ENCODE assay signal across 8 mouse cellular contexts in genomic region chr4:127313861-127314260, GRCm38 (mm10). TPM values are rescaled to one million over a fixed set of nuclear protein-coding genes. Genes with fewer than 3 reads are reported as not detected.
DNase-seq lines count a peak whose midpoint lies in the region; ATAC-seq lines count a peak whose summit lies in the region.

Gene Gja4 (minus strand): TSS chr4:127314039.

- peak; percentile 45 for DNase-seq in layer of hippocampus, adult 11-12 months (ENCODE audit: low spot score)
- DNase-seq in layer of hippocampus, adult 9-10 months (ENCODE audit: low spot score): no peak
- DNase-seq in embryo, embryonic 10 days (ENCODE audit: low spot score): peak; percentile 89
- peak; percentile 50 to 79 for DNase-seq in gastrocnemius, postnatal 36 days
- DNase-seq in left cerebral cortex, postnatal 36 days (ENCODE audit: low spot score in 2 of 2): peak; percentile 55 to 57
- peak; percentile 80 for DNase-seq in mesoderm, embryonic 11.5 days (ENCODE audit: low read depth, low spot score)
- peak; percentile 66 for DNase-seq in right cerebral cortex, postnatal 4 days

- intact Hi-C loops in gastrocnemius, postnatal 36 days (cut with DNase I): no loop called here
- intact Hi-C loops in left cerebral cortex, postnatal 36 days (cut with DNase I): loop anchor here (10.0 kb wide), 2 partner anchors 259 to 759 kb away; partner anchors contain the start of gene Clspn

- ATAC-seq in inflammation-experienced regulatory T-cells, adult 6 months: peak; percentile 38

RNA-seq across cellular contexts. Expression of gene Gja4, which starts in this region (rescaled TPM):
- total RNA-seq in gastrocnemius, postnatal 36 days (2021): 1 to 10 TPM; 4.4 TPM
- under 1 TPM in 1 of 3 experiments, not detected in 2; 0.27 TPM for polyA plus RNA-seq in inflammation-experienced regulatory T-cells, adult 6 months (2017; shearing (Covaris generic))
- 1 to 10 TPM; 3.6 to 4.5 TPM for total RNA-seq in left cerebral cortex, postnatal 36 days (2021)

Comparison
In these comparisons a context has a peak if more than half of its experiments do, and no peak if none do; other contexts are left out.
1. Peak in ATAC-seq in inflammation-experienced regulatory T-cells, adult 6 months; RNA of the gene not detected or under 1 TPM.